14 mouse cellular contexts compared by ENCODE assay signal in the genomic region with DNA sequence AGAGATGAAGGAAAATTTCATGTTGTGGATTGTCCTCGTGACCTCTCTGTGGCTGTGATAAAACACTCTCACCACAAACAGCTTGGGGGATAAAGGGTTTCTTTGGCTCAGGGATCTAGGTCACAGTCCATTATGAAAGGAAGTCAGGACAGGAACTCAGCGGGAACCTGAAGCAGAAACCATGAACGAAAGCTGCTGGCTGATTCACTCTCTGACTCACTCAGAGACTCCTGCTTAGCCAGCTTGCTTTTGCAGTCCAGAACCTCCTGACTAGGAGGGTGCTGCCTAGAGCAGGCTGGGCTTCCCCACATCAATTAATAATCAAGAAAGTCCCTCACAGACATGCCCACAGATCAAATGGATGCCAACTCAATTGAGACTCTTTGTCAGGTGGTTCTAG. TPM values are rescaled to one million over a fixed set of nuclear protein-coding genes. Genes with fewer than 3 reads are reported as not detected.
DNase-seq lines count a peak whose midpoint lies in the region; ATAC-seq and TF ChIP-seq lines count a peak whose summit lies in the region.
"Had no signal": no experiment of that assay in that cellular context is flagged by ENCODE, and none has a peak within 500 bp of the region (broad histone marks: within the 10 kb centered on the region; RNA-seq: fewer than 3 reads in every experiment).

No protein-coding gene starts in this region.

- H3K27ac ChIP-seq in midbrain, embryonic 15.5 days: no peak overlapping the region
- no peak overlapping the region for H3K27ac ChIP-seq in forebrain, postnatal 0 days (ENCODE audit: low read depth, low read length)
- H3K27ac ChIP-seq: forebrain, embryonic 12.5 days; liver, embryonic 14.5 days had no signal

- no peak overlapping the region for H3K4me3 ChIP-seq in midbrain, embryonic 15.5 days
- no peak overlapping the region for H3K4me3 ChIP-seq in forebrain, postnatal 0 days (ENCODE audit: low read depth, low read length)
- H3K4me3 ChIP-seq: forebrain, embryonic 12.5 days had no signal

- no peaks in the 10 kb centered on the region for H3K4me1 ChIP-seq in midbrain, embryonic 15.5 days
- H3K4me1 ChIP-seq in forebrain, postnatal 0 days (ENCODE audit: insufficient read depth): no peaks in the 10 kb centered on the region
- H3K4me1 ChIP-seq: forebrain, embryonic 12.5 days had no signal

- no peaks in the 10 kb centered on the region for H3K9me3 ChIP-seq in midbrain, embryonic 15.5 days
- no peaks in the 10 kb centered on the region for H3K9me3 ChIP-seq in forebrain, postnatal 0 days (ENCODE audit: low read length)
- H3K9me3 ChIP-seq: forebrain, embryonic 12.5 days had no signal

- intact Hi-C loops in left cerebral cortex, postnatal 4 days (cut with DNase I): no loop called here

- no peaks in the 10 kb centered on the region for H3K36me3 ChIP-seq in midbrain, embryonic 15.5 days (replicated peaks)
- H3K36me3 ChIP-seq in forebrain, postnatal 0 days (ENCODE audit: insufficient read depth): no peaks in the 10 kb centered on the region
- H3K36me3 ChIP-seq: forebrain, embryonic 12.5 days had no signal

- peak; percentile 12 to 30 for DNase-seq in left cerebral cortex, adult 18-20 months (ENCODE audit: low spot score in 2 of 2)
- no peak for DNase-seq in left cerebral cortex, postnatal 4 days
- peak; percentile 4 to 35 for DNase-seq in adrenal gland, postnatal 36 days
- peak; percentile 34 for DNase-seq in cerebellum, adult 9-11 months
- peak; percentile 7 for DNase-seq in retina, embryonic 14.5 days (ENCODE audit: low spot score)
- DNase-seq in forebrain, postnatal 0 days: no peak
- DNase-seq: heart, postnatal 14 days; thymus, postnatal 36 days had no signal

- no peak for TF ChIP-seq CTCF in forebrain, postnatal 0 days (IDR thresholded peaks at IDR 0.05; ENCODE audit: low read depth)

- no peak for ATAC-seq in midbrain, embryonic 15.5 days (replicated peaks)
- no peak for ATAC-seq in forebrain, postnatal 0 days

- WGBS in midbrain, embryonic 15.5 days: 76% methylated on average over 3 of the region's 3 CpGs
- 71% methylated on average over 3 of the region's 3 CpGs for WGBS in forebrain, postnatal 0 days

- no peak overlapping the region for H3K4me2 ChIP-seq in midbrain, embryonic 15.5 days
- no peak overlapping the region for H3K4me2 ChIP-seq in forebrain, postnatal 0 days (ENCODE audit: low read depth)
- H3K4me2 ChIP-seq: forebrain, embryonic 12.5 days had no signal

- H3K27me3 ChIP-seq in midbrain, embryonic 15.5 days (replicated peaks): no peaks in the 10 kb centered on the region
- H3K27me3 ChIP-seq in forebrain, postnatal 0 days (ENCODE audit: insufficient read depth, low read length): no peaks in the 10 kb centered on the region
- H3K27me3 ChIP-seq: forebrain, embryonic 12.5 days had no signal

- H3K9ac ChIP-seq in midbrain, embryonic 15.5 days: no peak overlapping the region
- H3K9ac ChIP-seq in forebrain, postnatal 0 days: no peak overlapping the region
- H3K9ac ChIP-seq: forebrain, embryonic 12.5 days; liver, embryonic 14.5 days had no signal

RNA-seq across cellular contexts. Expression of a gene that starts 32.2 kb away (rescaled TPM):
- 10 to 100 TPM in 1 of 2 experiments, 1 to 10 TPM in 1; 9.0 to 10.4 TPM for total RNA-seq in left cerebral cortex, adult 18-20 months (2021)
- total RNA-seq in left cerebral cortex, postnatal 4 days (2021): 1 to 10 TPM; 3.1 to 3.7 TPM
- total RNA-seq in adrenal gland, postnatal 36 days (2021): not detected
- polyA plus RNA-seq in midbrain, embryonic 15.5 days (2015; fragmentation: Nextera tagmentation; extraction: Ambion mirVana): 1.5 and 1.7 TPM in 2 replicates
- total RNA-seq in forebrain, postnatal 0 days (2014; rRNA removed): 1.1 and 1.8 TPM in 2 replicates
- polyA plus RNA-seq in forebrain, postnatal 0 days (2015; fragmentation: Nextera tagmentation; extraction: Ambion mirVana): 1.8 and 1.9 TPM in 2 replicates
- total RNA-seq: gastrocnemius, postnatal 4 days; heart, postnatal 14 days; MEL had no signal
- polyA plus RNA-seq: embryonic facial prominence, embryonic 11.5 days; liver, embryonic 14.5 days had no signal

Comparison
In these comparisons a context has a peak if more than half of its experiments do, and no peak if none do; other contexts are left out.
1. DNase-seq: peak in left cerebral cortex, adult 18-20 months (2 of 2), adrenal gland, postnatal 36 days (2 of 2), cerebellum, adult 9-11 months (single experiment) and retina, embryonic 14.5 days (single experiment); none in left cerebral cortex, postnatal 4 days (single experiment) and forebrain, postnatal 0 days (single experiment).